Mouse (Mus musculus): Measurements from ENCODE around the gene Adamtsl3.
"Not testable (repeated sequence)": the region's sequence is repeated elsewhere in the genome, so short reads cannot be mapped to it uniquely, and the experiment has no call there.

Adamtsl3 gene

DNA sequence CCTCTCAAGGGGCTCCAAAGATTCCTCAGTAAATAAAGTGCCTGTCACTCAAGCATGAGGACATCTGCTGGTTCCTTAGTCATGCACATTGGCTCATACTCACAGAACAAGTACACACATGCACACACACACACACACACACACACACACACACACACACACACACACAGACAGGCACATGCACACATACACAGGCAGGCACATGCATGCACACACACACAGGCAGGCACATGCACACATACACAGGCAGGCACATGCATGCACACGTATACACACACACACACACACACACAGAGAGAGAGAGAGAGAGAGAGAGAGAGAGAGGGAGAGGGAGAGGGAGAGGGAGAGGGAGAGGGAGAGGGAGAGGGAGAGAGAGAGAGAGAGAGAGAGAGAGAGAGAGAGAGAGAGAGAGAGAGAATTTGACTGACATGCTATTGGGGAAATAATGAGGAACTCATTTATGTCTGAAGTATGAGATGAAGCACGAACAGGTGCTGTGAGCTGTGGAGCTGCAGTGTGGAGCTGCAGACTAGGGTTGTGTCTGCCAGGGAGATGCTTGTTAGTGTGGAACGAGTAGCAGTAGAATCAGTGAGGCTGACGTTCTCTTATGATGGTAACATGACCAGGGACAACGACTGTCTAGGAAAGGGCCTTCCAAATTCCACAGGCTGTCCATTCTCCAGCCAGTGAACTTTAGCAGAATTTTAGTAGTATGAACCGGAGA lies 85.0 kb downstream of the Adamtsl3 start:
- not testable (repeated sequence) for DNase-seq (ENCODE audit: low spot score in 2 of 2)

GRCm38 (mm10) chr7:82422561-82422960 lies 87.1 kb downstream of the Adamtsl3 start:
- no peak for DNase-seq (ENCODE audit: low spot score in 2 of 2)

GRCm38 (mm10) chr7:82423602-82424001 lies 88.1 kb downstream of the Adamtsl3 start:
- no peak for DNase-seq (ENCODE audit: low spot score in 2 of 2)

DNA sequence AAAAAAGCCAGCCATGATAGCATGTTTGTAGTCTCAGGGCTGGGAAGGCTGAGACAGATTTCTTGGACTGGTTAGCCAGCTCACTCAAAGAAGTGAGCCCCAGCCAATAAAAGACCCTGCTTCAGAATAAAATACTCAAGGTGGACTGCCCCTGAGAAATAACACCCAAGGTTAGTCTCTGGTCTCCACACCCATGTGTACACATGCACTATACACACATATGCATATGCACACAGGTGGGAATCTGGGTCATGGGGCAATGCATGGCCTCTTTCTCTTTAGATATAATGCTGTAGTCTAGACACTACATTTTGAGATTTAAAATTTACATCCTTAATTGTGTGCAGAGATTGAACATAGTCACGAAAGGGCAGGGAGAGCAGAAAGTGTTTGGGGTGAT lies 88.8 kb downstream of the Adamtsl3 start:
- no peak for DNase-seq (ENCODE audit: low spot score in 2 of 2)

GRCm38 (mm10) chr7:82425374-82425773 lies 89.9 kb downstream of the Adamtsl3 start:
- no peak for DNase-seq (ENCODE audit: low spot score in 2 of 2)

DNA sequence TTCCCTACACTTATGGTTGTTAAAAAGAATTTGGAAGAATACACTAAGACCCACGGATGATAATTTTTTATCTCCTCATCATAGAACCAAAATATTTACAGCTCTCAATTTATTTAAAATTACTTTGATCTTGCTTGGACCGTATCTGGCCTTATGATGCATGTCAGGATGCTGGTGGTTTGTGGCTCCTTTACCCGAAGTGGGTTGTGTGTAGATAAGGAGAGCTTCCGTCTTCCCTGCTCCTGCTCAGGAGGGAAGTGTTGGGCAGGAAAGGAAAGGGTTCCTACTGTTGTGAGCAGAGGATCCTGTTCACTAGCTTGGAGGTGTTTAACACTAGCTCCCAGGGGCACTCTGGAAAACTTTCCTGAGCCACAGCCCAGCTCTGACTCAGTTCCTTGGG lies 94.0 kb downstream of the Adamtsl3 start:
- DNase-seq (ENCODE audit: low spot score in 2 of 2): no peak

- no peak for DNase-seq (ENCODE audit: low spot score in 2 of 2)
Observed at GRCm38 (mm10) chr7:82431572-82431971, 96.1 kb downstream of the Adamtsl3 start.

DNA sequence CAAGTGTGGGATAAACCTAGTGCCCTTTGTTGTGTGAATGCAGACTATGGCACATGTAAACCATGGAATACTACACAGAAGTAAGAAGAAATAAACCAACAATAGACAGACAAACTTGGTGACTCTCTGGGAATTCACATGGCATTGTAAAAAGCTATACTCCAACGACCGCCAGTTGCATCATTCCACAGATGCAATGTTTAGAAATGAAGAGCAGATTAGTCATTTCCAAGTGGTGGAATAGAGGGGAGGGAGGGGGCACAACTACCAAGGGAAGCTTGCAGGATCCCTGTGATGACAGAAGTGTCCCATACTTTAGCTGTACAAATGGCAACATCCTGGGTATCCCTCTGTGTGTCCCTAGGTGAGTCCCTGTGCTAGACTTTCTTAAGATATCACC lies 97.7 kb downstream of the Adamtsl3 start:
- no peak for DNase-seq (ENCODE audit: low spot score in 2 of 2)

GRCm38 (mm10) chr7:82458376-82458775 lies 122.9 kb downstream of the Adamtsl3 start:
- no peak for DNase-seq (ENCODE audit: low spot score in 2 of 2)

- no peak for DNase-seq (ENCODE audit: low spot score in 2 of 2)
Observed at GRCm38 (mm10) chr7:82462921-82463523, 127.5 kb downstream of the Adamtsl3 start.

GRCm38 (mm10) chr7:82464364-82464763 lies 128.9 kb downstream of the Adamtsl3 start:
- DNase-seq (ENCODE audit: low spot score in 2 of 2): no peak

DNA sequence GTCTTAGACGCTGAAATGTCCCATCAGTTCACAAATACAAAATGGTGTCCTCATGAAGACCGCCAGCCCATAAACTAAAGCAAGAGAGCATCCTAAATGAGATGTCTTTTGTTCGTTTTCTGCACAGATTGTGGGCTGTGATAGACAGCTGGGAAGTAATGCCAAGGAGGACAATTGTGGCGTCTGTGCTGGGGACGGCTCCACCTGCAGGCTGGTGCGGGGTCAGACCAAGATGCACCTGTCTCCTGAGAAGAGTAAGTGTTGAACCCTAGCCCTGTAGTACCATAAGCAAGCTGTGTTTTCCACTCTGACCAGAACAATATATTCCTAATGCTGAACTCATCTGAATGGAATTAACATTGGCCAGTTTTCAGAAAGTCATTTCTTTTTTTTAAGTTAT lies 129.9 kb downstream of the Adamtsl3 start:
- DNase-seq (ENCODE audit: low spot score in 2 of 2): no peak

DNA sequence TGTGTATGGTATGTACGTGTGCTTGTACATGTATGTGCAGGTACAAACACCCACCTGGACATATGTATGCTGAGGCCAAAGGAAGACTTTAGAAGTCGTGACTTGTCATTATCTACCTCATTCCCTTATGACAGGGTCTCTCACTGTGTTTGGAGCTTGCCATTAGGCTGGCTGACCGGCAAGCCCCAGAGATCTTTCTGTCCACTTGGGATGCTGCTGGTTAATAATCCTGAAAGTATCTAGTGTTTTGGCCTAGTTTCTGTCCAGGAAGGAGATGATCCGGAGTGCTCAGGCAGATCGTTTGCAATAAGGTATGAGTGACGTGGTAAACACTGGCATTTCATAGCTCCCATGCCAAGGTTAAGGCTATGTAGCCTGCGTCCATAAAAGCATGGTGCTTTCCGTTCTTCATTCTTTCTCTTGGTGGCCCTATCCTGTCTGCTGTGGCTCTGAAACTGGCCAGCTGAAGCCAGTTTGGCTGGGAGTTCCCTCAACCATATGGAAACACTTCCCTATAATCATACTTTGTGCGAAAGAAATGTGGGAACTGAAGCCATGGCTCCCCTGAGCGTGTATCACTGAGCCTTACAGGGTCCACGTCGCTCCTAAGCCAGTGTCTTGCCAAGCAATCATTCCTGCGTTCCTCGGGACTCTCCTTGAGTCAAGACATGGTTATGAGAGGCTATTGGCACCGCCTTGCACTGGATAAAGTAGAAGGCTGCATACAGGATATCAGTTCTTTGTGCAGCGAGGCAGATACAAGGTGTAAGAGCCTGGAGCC lies 141.1 kb downstream of the Adamtsl3 start:
- no peak for DNase-seq (ENCODE audit: low spot score in 2 of 2)

DNA sequence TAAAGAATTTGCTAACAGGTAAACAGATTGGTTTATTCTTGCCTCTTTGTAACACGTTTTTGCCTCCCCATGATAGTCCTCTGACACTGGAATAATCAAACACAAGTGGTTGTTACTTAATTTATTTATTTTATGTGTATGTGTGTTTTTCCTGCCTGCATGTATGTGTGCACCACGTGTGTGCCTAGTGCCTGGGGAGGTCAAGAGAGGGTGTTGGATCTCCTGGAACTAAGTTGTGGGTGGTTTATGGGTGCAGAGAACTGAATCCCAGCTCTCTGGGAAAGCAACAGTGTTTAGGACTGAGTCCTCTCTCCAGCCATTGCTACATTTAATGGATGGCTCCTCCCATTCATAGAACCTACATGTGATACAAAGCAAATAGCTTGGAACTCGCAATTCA lies 143.0 kb downstream of the Adamtsl3 start:
- no peak for DNase-seq (ENCODE audit: low spot score in 2 of 2)

DNA sequence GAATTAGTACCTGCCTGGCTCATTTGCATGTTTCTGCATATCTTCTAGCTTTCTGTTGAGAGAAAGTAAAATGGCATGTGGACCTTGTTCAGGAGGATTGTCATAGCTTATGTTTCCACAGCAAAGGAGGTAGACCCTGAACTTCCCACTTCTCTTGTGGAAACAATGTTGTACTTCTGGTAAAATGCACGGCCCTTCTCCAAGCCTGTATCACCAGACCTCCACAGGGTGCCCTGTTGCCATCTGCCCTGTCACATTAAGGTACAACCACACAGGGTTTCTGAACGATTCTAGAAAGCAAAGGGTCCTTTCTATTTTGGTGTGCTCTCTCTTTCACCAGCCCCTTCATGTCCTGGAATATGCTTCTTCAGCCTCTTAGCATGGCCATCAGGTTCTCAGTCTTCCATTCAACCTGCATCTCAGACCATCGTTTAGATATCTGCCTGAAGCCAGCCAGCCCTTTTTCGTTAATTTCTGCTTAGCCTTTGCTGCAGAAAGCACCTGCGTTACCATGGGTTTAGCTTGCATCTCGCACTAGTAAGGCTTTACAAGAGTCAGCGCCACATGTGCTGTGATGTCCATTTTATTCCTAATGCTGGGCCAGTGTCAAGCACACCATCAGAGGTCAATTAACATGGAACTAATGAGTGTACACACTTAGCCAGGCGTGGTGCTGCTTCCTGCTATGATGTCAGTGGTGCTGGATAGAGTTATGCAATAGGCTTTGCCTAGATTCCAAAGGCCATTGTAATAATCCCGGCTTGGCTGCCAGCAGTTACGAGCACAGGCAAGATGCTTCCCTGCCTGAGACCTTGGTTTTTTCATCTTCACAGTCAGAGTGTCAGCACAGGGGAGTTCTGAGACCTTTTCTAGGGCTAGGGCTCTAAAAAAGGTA lies 143.6 kb downstream of the Adamtsl3 start:
- no peak for DNase-seq (ENCODE audit: low spot score in 2 of 2)

DNA sequence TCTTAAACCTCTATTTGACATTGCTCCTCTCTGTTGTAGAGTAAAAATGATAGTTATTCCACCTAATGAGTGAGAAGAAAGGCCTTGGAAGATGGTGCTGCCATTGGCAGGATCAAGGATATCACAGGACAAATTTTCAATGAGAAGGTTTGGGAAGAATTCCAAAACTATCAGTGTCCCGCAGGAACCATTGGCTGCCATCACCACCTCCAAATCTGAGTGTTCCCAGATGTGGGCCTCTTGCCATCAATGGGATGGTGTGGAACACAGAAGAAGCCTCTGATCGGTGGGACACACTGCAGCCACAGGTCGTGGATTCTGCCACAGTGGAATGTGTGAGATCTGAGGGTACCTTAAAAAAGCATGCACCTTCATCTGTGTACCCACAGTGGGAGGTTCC lies 147.9 kb downstream of the Adamtsl3 start:
- DNase-seq (ENCODE audit: low spot score in 2 of 2): no peak

DNA sequence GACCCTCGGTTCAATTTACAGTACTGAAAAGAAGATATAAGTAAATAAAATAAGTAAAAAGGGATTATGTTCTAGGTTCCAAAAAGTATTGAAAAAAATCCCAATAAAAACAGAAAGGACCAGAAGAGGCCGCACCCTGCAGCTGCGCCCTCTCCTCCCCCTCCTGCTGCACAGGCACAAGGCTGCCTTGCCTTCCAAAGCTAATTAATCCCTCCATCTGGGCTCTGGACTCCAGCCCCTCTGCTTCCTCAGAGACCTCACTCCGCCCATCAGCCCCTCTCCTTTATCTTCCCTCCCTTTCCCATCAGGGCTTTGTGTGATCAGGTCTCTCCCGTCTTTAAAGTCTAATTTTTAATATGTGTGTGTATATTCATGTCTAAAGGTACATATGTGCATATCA lies 149.3 kb downstream of the Adamtsl3 start:
- no peak for DNase-seq (ENCODE audit: low spot score in 2 of 2)

GRCm38 (mm10) chr7:82485344-82485954 lies 150.0 kb downstream of the Adamtsl3 start:
- DNase-seq (ENCODE audit: low spot score in 2 of 2): no peak

DNA sequence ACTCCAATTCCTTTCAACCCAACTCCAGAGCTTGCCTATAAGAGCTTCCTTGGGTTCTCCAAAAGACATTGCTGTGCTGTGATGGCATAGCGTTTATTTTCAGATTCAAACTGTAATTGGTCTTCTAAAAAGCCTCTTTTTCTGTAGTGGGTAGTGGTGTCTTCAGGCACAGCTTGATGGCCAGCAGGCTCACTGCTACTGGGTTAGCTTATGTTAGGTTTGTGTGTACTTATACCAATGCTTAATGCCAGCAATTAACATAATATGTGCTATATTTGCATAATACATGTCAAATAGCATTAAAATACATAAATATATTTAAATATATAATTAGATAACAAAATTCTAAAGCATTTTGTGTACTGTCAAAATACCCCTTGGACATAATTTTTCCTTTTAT lies 155.5 kb downstream of the Adamtsl3 start:
- no peak for DNase-seq (ENCODE audit: low spot score in 2 of 2)

GRCm38 (mm10) chr7:82492881-82493280 lies 157.4 kb downstream of the Adamtsl3 start:
- no peak for DNase-seq (ENCODE audit: low spot score in 2 of 2)

DNA sequence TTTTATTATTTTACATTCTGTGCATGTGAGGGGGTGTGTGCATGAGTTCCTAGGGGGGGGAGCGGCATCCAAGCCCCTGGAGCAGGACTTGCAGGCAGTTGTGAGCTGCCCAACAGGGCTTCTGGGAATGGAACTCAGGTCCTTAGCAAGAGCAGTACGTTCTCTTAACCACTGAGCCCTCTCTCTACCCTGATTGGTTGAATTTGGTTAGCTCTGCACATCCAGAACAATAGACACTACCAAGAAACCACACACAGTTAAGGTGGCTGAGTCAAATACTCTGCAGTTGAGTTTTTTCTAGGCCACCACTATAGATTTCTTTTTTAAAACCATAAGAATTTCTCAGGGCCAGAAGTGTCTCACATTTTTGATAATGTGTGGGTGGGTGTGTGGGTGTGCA lies 158.7 kb downstream of the Adamtsl3 start:
- DNase-seq (ENCODE audit: low spot score in 2 of 2): no peak
